Mouse (Mus musculus): ENCODE data around the gene Elane. TPM values are rescaled to one million over a fixed set of nuclear protein-coding genes. Genes with fewer than 3 reads are reported as not detected.

The Elane gene
- polyA plus RNA-seq, 1 experiment from 2014 or later = 0.55 TPM

GRCm38 (mm10) chr10:79926491-79927323, 40.7 kb downstream of the Elane start, which contains the start of gene Arid3a:
TSS of gene Arid3a (plus strand) at chr10:79927043.
- TF ChIP-seq CTCF (IDR thresholded peaks at IDR 0.05; ENCODE audit: low read depth) (no peak; the same call in 1 of the 2 replicates), EP300 (optimal IDR thresholded peaks at IDR 0.05) (peak; percentile 85)
- H3K4me1 ChIP-seq (replicated peaks; ENCODE audit: control insufficient read depth, insufficient read depth) = 0 out of 2 replicates have a peak, but pooled peaks cover 5% of the 10 kb centered on the region

GRCm38 (mm10) chr10:79927324-79928029, 41.4 kb downstream of the Elane start:
- no peaks in the 10 kb centered on the region for H3K27me3 ChIP-seq (ENCODE audit: control insufficient read depth, insufficient read depth, low read length)
- DNase-seq (ENCODE audit: low spot score) (peak; percentile 73), ATAC-seq (ENCODE audit: low FRiP score, low TSS enrichment) (peak; percentile 24)
- H3K4me3 ChIP-seq (ENCODE audit: low read depth, low read length) = peak overlapping the region; percentile 96
- TF ChIP-seq CTCF (IDR thresholded peaks at IDR 0.05; ENCODE audit: low read depth) = no peak; the same call in none of the 2 replicates
- no peak for TF ChIP-seq EP300 (optimal IDR thresholded peaks at IDR 0.05)
- H3K9me3 ChIP-seq (ENCODE audit: control insufficient read depth, low read length) = no peaks in the 10 kb centered on the region
- H3K4me2 ChIP-seq (replicated peaks; ENCODE audit: low read depth) = peak overlapping the region; percentile 88
- peaks cover 2% of the 10 kb centered on the region; the same call in 1 of the 2 replicates for H3K36me3 ChIP-seq (ENCODE audit: control insufficient read depth, insufficient read depth, low read length)
- H3K9ac ChIP-seq (ENCODE audit: low read length) = peak overlapping the region; percentile 87
- H3K4me1 ChIP-seq (replicated peaks; ENCODE audit: control insufficient read depth, insufficient read depth) = peaks cover 7% of the 10 kb centered on the region; the same call in 1 of the 2 replicates
- under 1% methylated on average over 54 of the region's 54 CpGs for WGBS
- H3K27ac ChIP-seq (replicated peaks) = peak overlapping the region; percentile 88

More at GRCm38 (mm10) chr10:79926491-79927323, 40.7 kb downstream of the Elane start, which contains the start of gene Arid3a:
- Histone ChIP-seq H3K9ac (ENCODE audit: low read length) (peak within 1 kb of the TSS; percentile 87), H3K9me3 (ENCODE audit: control insufficient read depth, low read length) (no peaks in the 10 kb centered on the region), H3K27me3 (ENCODE audit: control insufficient read depth, insufficient read depth, low read length) (no peaks in the 10 kb centered on the region), H3K4me3 (ENCODE audit: low read depth, low read length) (peak within 1 kb of the TSS; percentile 96), H3K36me3 (ENCODE audit: control insufficient read depth, insufficient read depth, low read length) (peaks cover under 1% of the 10 kb centered on the region; the same call in 1 of the 2 replicates), H3K4me2 (replicated peaks; ENCODE audit: low read depth) (peak within 1 kb of the TSS; percentile 88), H3K27ac (replicated peaks) (peak within 1 kb of the TSS; percentile 88)
- ATAC-seq (ENCODE audit: low FRiP score, low TSS enrichment) (peak; percentile 85), DNase-seq (ENCODE audit: low spot score) (peak; percentile 96)
- WGBS = under 1% methylated on average over 62 of the region's 63 CpGs

GRCm38 (mm10) chr10:79928030-79928694, 42.1 kb downstream of the Elane start:
- peak overlapping the region; percentile 87 for H3K9ac ChIP-seq (ENCODE audit: low read length)
- 1% methylated on average over 26 of the region's 29 CpGs for WGBS
- peak overlapping the region; percentile 96 for H3K4me3 ChIP-seq (ENCODE audit: low read depth, low read length)
- TF ChIP-seq CTCF (IDR thresholded peaks at IDR 0.05; ENCODE audit: low read depth) = no peak
- TF ChIP-seq EP300 (optimal IDR thresholded peaks at IDR 0.05) = no peak
- DNase-seq (ENCODE audit: low spot score) (peak; percentile 53), ATAC-seq (ENCODE audit: low FRiP score, low TSS enrichment) (no peak)
- no peaks in the 10 kb centered on the region for H3K27me3 ChIP-seq (ENCODE audit: control insufficient read depth, insufficient read depth, low read length)
- H3K36me3 ChIP-seq (ENCODE audit: control insufficient read depth, insufficient read depth, low read length) = peaks cover 2% of the 10 kb centered on the region; the same call in 1 of the 2 replicates
- H3K4me1 ChIP-seq (replicated peaks; ENCODE audit: control insufficient read depth, insufficient read depth) = peaks cover 11% of the 10 kb centered on the region
- peak overlapping the region; percentile 88 for H3K4me2 ChIP-seq (replicated peaks; ENCODE audit: low read depth)
- H3K9me3 ChIP-seq (ENCODE audit: control insufficient read depth, low read length) = no peaks in the 10 kb centered on the region
- peak overlapping the region; percentile 88 for H3K27ac ChIP-seq (replicated peaks)

- Histone ChIP-seq H3K27ac (replicated peaks) (0 out of 2 replicates have a peak overlapping the region, but pooled peaks have one; percentile 40), H3K4me2 (replicated peaks; ENCODE audit: low read depth) (peak overlapping the region; percentile 88), H3K4me1 (replicated peaks; ENCODE audit: control insufficient read depth, insufficient read depth) (peaks cover 19% of the 10 kb centered on the region), H3K9ac (ENCODE audit: low read length) (no peak overlapping the region), H3K36me3 (ENCODE audit: control insufficient read depth, insufficient read depth, low read length) (peaks cover 2% of the 10 kb centered on the region; the same call in 1 of the 2 replicates), H3K9me3 (ENCODE audit: control insufficient read depth, low read length) (no peaks in the 10 kb centered on the region), H3K27me3 (ENCODE audit: control insufficient read depth, insufficient read depth, low read length) (no peaks in the 10 kb centered on the region), H3K4me3 (ENCODE audit: low read depth, low read length) (peak overlapping the region; percentile 96; the same call in 1 of the 2 replicates)
- DNase-seq (ENCODE audit: low spot score) = no peak
- TF ChIP-seq EP300 (optimal IDR thresholded peaks at IDR 0.05) = no peak
- TF ChIP-seq CTCF (IDR thresholded peaks at IDR 0.05; ENCODE audit: low read depth) = no peak
- WGBS = 29% methylated on average over 9 of the region's 9 CpGs
- no peak for ATAC-seq (ENCODE audit: low FRiP score, low TSS enrichment)
Observed at GRCm38 (mm10) chr10:79928907-79929701, 43.1 kb downstream of the Elane start.
